Mouse (Mus musculus) CD4-positive helper T cell, adult 2 months (primary cell): Measurements from ENCODE around the gene Naa15.
"Not testable (repeated sequence)": the region's sequence is repeated elsewhere in the genome, so short reads cannot be mapped to it uniquely, and the experiment has no call there.

Source experiments
- DNase-seq: peaks from one replicate; pipeline ENCODE4 v3.0.0-alpha.2; 2012; ENCODE audit warnings: low read depth, missing footprints, low spot score

The Naa15 gene

GRCm38 (mm10) chr3:51415098-51416072 lies at the start of gene Naa15:
Gene Naa15, plus strand, starts transcription at chr3:51415148.
- peak; percentile 96 for DNase-seq

DNA sequence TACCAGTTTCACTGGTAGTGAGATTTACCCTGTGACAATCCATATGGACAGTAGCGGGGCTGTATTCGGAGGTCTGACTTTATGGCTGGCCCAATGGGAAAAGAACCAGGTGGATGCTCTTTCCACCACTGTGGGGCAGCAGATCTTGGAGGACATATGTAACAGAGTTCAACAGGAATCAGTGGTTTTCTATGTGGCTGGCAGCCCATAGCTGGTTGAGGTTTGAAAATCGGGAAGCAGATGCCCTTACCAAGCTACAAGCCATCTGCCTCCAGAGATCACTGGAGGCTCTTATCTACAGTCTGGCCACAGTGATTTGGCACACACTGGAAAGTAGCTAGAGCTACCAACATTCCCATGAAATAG lies 49.4 kb upstream of the Naa15 start:
- DNase-seq: no peak

- no peak for DNase-seq
Observed at GRCm38 (mm10) chr3:51366926-51367325, 48.0 kb upstream of the Naa15 start.

DNA sequence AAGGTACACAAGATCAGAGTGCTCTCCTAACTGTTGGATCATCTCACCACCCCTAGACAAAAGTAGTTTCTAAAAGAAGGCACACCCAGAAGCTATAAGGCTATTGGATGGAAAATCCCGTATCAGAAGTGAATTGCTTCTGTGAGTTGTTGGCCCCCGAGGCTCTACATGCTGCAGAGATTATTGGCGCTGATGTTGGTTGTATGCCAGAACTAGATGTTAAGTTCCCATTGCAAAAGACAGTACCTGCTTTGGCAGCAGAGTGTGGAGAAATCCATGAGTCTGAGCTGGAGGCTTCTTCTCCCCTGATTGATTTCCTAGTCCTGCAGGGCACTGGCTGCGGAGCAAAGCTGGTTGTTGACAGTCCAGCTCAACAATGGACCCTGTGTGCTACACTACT lies 46.9 kb upstream of the Naa15 start:
- no peak for DNase-seq

DNA sequence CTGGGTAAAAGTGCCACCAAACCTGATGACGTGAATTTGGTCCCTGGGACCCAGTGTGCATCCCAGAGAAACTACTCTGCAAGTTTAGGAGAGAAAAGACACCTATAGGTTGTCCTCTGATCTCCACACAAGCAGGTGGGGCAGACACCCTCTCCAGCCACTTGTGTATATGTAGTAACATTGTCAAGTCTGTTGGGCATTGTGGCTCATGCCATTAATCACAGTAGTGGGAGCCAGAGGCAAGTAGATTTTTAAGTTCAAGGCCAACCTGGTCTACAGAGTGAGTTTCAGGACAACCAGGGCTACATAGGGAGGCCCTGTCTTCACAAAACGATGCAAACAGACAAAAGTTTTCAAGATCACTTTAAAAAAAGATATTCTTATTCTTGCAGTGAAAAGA lies 43.1 kb upstream of the Naa15 start:
- DNase-seq: no peak

GRCm38 (mm10) chr3:51372883-51373282 lies 42.1 kb upstream of the Naa15 start:
- DNase-seq: peak; percentile 50

- DNase-seq: no peak
Observed at GRCm38 (mm10) chr3:51373544-51373943, 41.4 kb upstream of the Naa15 start.

DNA sequence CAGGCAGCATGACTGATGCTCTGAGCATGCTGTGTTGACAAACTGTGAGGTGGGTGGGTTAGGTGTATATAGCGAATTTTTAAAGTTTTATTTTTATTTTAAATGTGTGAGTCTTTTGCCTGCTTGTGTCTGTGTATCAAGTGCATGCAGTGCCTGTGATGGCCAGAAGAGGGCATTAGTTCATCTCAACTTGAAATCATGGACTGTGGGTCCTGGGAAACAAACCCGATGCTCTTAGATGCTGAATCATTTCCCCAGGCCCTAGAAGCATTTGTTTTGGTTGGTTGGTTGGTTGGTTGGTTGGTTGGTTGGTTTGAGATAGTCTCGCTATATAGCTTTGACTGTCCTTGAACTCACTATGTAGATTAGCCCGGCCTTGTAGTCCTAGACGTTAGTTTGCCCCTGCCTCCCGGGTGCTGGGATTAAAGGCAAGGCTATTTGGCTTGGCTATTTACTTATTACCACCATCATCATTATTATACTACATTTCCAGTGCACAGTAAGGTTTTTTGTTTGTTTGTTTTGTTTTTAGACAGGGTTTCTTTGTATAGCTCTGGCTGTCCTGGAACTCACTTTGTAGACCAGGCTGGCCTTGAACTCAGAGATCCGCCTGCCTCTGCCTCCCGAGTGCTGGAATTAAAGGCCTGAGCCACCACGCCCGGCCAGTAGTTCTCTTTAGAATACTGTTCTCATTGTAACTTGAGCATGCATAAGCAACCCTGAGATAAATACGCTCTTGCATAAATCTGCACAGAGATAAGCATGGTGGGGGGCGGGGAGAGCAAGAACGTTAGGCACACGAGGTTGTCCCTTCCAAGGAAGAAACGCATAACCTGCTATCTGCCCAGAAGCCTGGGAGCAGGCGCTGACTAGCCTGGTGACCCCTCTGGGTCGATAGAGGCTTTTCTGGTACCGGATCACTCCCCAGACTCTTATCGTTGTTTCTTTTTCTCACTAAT lies 39.4 kb upstream of the Naa15 start:
- peak; percentile 67 for DNase-seq

DNA sequence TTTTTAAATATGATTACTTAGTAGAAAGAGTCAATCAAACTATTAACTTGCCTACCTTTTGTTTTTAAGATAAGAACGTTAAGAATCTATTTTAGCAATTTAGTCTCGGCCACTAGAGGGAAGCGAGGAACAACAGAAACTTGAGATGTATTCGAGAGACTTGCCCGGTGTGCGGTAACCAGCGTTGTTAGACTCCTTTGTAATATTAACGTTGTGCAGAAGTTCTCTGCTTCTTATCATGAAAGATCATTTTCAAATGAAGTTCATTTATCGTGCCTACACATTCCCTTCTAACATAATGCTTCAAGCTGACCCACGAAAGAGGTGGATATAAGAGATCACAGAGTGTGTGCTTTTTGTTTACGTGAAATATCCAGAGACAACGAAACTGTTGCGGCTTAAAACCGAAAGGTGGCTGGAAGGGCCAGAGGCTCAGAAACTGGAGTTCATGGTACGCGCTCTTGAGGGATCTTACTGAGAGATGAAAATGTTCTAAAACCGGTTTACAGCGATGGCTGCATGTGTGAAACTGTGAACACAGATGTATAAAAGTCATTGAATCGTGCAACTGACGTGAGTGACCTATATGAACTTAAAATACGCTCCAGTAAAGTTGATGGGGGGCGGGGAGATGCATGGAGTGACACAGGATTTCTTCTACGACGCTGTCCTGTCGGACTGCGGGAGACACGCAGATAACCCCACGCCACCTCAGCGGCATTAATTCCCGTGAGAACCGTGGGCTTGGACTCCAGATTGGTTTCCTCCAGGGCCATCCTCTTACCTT lies 36.9 kb upstream of the Naa15 start:
- peak; percentile 64 for DNase-seq

DNA sequence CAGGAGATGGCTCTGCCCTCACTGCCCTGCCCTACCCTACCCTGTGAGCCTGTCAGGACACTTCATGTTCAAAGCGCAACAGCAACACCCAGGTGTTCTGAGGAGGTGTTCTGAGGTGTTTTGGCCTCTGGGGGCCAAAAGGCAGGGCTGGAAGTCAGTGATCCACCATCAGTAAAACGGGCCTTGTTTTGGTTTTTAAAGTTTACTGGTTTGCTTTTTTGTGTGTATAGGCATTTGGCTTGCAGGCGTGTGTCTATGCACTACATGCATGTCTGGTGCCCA lies 36.3 kb upstream of the Naa15 start:
- DNase-seq: no peak

- no peak for DNase-seq
Observed at GRCm38 (mm10) chr3:51379786-51380659, 34.9 kb upstream of the Naa15 start.

DNA sequence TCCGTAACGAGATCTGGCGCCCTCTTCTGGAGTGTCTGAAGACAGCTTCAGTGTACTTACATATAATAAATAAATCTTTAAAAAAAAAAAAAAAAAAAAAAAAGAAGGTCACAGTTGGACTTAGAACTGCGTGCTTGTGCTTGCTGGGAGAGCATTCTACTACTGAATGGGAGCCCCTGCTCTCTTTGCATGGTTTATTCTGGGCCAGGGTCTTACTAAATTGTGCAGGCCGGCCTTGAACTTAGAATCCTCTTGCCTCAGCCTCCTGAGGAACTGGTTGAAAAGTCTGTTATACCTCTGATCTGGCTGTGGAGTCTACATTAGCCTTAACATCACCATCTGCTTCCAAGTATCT lies 34.3 kb upstream of the Naa15 start:
- DNase-seq: no peak

DNA sequence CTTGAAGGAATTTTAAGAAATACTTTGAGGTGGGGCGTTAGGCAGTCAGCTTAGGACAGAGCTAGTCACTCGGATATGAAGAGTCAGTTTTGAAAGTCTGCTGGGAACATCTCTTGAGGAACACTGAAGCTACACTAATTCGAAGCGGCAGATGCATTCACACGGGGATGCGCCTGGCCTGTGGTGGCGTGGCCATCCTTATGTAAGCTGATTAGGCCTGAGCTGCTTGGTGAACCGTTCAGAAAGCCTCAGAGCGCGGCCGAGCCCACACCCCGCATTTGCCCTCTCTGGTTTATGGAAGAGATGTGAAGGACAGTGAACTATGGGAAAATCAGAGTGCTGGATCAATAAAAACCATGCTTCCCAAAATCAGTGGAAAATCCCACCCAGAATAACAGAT lies 31.5 kb upstream of the Naa15 start:
- no peak for DNase-seq

DNA sequence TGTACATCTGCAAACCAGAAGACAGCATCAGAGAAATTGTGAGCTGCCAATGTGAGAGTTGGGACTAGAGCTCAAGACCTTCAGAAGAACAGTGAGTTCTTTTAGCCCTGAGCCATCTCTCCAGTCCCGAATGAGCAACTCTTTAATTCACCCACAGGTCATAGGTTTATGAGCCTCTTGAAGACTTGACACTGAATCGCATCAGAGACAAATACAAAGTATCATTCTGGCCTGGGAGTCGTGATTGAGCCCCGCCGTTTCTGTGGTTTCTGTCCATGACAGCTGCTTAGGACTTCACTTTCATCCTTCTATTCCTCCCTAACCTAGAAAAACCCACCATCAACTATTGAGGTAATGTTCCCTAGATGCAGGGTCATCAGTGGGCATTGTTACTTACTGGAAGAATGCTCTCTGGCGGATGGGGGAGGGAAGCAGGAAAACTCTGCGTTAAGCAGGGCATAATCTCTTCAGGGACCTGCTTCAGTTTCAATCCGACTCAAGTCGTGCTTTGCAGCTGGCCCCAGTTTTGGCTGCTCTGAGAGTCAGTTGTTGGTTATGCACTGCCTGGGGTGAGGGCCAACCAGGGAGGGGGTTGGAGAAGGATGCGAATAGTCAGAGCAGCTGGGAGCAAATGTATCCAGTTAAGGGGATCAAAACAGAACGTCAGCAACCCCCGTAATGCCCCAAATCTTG lies 28.4 kb upstream of the Naa15 start:
- no peak for DNase-seq

- DNase-seq: no peak
Observed at GRCm38 (mm10) chr3:51387134-51387451, 27.9 kb upstream of the Naa15 start.

DNA sequence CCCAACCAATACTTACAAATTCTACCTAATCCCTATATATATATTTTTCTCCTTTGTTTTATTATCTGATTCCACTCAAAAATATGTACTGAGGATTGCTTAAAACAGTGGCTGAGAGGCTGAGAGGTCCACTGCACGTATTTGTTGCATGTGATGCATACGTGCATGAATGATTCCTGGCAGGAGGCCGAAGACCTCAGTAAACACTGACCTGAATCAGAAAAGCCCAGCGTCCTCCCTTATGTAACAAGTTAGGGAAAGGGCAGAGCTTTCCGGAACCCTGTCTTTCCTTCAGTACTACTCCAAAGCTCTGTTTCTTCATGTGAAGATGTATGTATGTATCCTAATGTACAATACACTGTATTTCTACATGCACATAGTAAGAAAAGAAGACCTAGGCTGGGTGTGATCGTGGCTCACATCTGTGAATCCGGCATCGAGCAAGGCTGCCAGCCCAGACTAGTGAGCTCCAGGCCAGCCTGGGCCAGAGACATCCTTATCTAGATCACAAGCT lies 27.0 kb upstream of the Naa15 start:
- DNase-seq: no peak

GRCm38 (mm10) chr3:51388904-51389303 lies 26.0 kb upstream of the Naa15 start:
- no peak for DNase-seq

DNA sequence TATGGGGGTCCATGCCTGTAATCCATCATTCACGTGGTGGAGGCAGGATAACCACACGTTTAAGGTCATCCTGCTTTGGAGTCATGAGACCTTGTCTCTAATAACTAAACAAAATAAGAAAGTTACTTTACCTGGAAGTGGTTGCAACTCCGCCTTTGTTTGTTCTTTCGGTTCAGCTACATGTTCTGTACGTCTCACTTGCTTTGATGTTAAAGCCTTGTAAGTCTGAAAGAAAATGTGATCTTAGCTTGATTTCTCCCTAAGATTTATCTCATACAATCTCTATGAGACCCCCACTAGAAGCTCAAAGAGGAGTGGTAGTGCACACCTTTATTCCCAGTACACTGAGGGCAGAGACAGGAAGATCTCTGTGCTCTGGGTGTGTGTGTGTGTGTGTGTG lies 23.9 kb upstream of the Naa15 start:
- peak; percentile 54 for DNase-seq

- DNase-seq: no peak
Observed at GRCm38 (mm10) chr3:51391591-51391990, 23.4 kb upstream of the Naa15 start.

GRCm38 (mm10) chr3:51393018-51393417 lies 21.9 kb upstream of the Naa15 start:
- DNase-seq: not testable (repeated sequence)
